Mouse (Mus musculus) spleen, adult 2 months (tissue): Measurements from ENCODE around the gene Lonrf2. TPM values are rescaled to one million over a fixed set of nuclear protein-coding genes. Genes with fewer than 3 reads are reported as not detected.

ENCODE experiments used
- DNase-seq, 2 experiments: peaks; one replicate each; pipeline versions ENCODE4 v3.0.0 to v3.0.0-alpha.2; 2012 to 2021; ENCODE audit warnings: low spot score in 2 of 2, low read depth in 1 of 2
- H3K27ac ChIP-seq: fragments of 200-500 bp; 2 replicates; pipeline ENCODE4 v1.5.1; 2012; ENCODE audit warnings: low read length, inconsistent platforms; ENCODE audit not compliant: insufficient read depth
- H3K27me3 ChIP-seq: fragments of 200-500 bp; 2 replicates; pipeline ENCODE4 v1.6.1; 2012; ENCODE audit warnings: mild to moderate bottlenecking, moderate library complexity, low read length, inconsistent platforms; ENCODE audit not compliant: control insufficient read depth, insufficient read depth
- H3K36me3 ChIP-seq: fragments of 200-500 bp; 2 replicates; pipeline ENCODE4 v1.6.1; 2012; ENCODE audit warnings: mild to moderate bottlenecking, low read length, inconsistent platforms; ENCODE audit not compliant: control insufficient read depth, insufficient read depth
- H3K4me1 ChIP-seq: fragments of 200-500 bp; 2 replicates; pipeline ENCODE4 v1.6.1; 2011; ENCODE audit warnings: inconsistent platforms; ENCODE audit not compliant: control insufficient read depth, insufficient read depth, insufficient read length
- H3K4me3 ChIP-seq: fragments of 200-500 bp; 2 replicates; pipeline ENCODE4 v1.5.1; 2011; ENCODE audit warnings: mild to moderate bottlenecking, inconsistent platforms; ENCODE audit not compliant: insufficient read depth, insufficient read length; ENCODE audit errors: extremely low read depth
- CTCF ChIP-seq: fragments of 200-500 bp; IDR thresholded peaks from 2 replicates; pipeline ENCODE4 v1.5.1; 2011; ENCODE audit warnings: mild to moderate bottlenecking, inconsistent platforms; ENCODE audit not compliant: insufficient read depth, insufficient read length, insufficient replicate concordance; ENCODE audit errors: extremely low read depth
- POLR2A ChIP-seq: fragments of 200-500 bp; IDR thresholded peaks from 2 replicates; pipeline ENCODE4 v1.6.1; 2011; ENCODE audit warnings: low read depth, low read length, inconsistent platforms
- WGBS: fragments of 180-500 bp; shearing (Covaris S2); methylation state at CpG from one replicate; pipeline ENCODE4 v1.1.7; 2018; 5-methylcytosine and 5-hydroxymethylcytosine counted together
- polyA plus RNA-seq: library from polyadenylated mRNA; depleted of rRNA; stranded (reverse); fragments of >200 nt; gene quantifications from 2 replicates; pipeline ENCODE4 v1.2.3, GENCODE M21; 2012

Lonrf2 gene
- polyA plus RNA-seq, 1 experiment, result 0.05 TPM

DNA sequence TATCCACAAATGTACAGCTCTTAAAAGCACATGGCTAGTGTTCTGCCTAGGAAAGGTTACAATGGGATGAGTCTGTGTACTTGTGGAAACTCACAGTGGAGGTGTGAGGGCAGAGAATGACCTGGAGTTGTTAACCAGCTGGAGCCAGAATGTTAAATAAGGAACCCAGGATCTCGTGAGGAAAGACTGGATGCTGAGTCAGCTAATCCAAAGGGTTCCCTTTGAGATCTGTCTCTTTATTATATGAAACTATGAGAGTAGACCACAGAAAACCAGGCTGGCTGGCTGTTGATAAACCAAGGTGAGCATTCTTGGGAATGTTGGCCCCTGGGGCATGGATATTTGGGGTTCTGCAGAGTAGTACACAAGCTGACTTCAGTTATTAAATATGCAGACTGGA is 3.4 kb upstream of the Lonrf2 start:
- Histone ChIP-seq H3K27me3 (peaks cover 7% of the 10 kb centered on the region), H3K36me3 (no peaks in the 10 kb centered on the region), H3K4me1 (peaks cover 3% of the 10 kb centered on the region; the same call in 1 of the 2 replicates), H3K4me3 (no peak overlapping the region), H3K27ac (no peak overlapping the region)
- 38% methylated on average over 1 of the region's 1 CpGs for WGBS
- TF ChIP-seq CTCF (no peak), POLR2A (no peak)
- no peak for DNase-seq

DNA sequence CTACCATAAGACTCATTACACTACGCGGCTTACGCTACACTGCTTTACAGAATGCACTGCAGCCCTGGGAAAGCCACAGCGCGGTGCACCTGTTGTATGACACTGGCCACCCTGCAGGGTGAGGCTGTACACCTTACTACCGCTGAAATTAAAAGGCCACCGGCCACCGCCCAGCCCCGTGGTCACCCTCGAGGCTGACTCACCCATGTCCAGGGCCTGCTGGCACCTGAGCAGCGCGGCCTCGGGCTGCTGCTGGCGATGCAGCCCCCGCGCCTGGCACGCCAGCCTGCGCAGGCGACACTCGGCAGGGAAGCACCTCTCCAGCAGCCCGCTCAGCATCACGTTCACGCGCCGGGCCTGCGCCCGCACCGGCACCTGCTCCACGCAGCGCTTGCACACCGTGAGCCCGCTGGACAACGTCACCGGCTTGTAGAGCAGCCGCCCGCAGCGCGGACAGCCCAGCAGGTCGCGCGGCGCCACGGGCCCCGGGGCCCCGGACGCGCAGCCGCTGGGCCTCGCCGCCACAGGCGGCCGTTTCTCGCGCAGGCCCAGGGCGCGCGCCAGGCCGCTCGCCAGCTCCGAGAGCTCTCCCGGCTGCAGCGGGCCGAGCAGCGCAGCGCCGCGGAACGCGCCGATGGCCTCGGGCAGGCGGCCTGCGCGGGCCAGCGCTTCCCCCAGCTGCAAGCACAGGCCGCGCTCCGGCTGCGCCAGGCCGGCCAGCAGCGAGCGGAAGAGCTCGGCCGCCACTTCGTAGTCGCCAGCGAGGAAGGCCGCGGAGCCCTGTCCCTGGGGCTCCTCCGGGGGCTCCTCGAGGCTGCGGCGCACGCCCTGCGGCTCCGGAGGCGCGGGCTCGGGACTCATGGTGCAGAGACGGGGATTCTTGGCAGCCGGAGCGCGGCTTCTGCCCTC is 689 bp downstream of the Lonrf2 start:
- DNase-seq, result no peak
- H3K4me3 ChIP-seq, result no peak overlapping the region
- TF ChIP-seq POLR2A (no peak), CTCF (no peak)

DNA sequence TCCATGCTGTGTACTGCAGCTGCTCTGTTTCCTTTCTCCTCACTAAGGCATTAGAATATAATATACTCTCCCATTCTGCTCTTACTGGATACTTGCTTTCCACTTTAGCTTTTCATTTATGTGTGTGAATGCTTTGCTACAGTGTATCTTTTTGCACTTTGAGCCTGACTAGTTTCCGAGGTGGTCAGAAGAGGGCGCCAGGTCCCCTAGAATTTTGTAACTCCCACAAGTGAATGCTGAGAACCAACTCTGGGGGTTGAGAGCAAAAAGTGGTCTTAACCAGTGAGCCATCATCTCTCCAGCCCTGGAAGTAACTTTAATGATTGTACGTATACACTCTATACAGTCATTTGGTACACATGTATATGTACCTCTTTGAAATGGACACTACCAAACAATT is 1.6 kb downstream of the Lonrf2 start:
- 37% methylated on average over 3 of the region's 3 CpGs for WGBS
- H3K27me3 ChIP-seq, result peaks cover 7% of the 10 kb centered on the region

More for the DNA sequence above, 689 bp downstream of the Lonrf2 start:
- H3K27me3 ChIP-seq, result peaks cover 7% of the 10 kb centered on the region
- H3K4me1 ChIP-seq, result peaks cover 3% of the 10 kb centered on the region; the same call in 1 of the 2 replicates
- no peaks in the 10 kb centered on the region for H3K36me3 ChIP-seq
- WGBS, result 5% methylated on average over 88 of the region's 103 CpGs
- H3K27ac ChIP-seq, result no peak overlapping the region

GRCm38 (mm10) chr1:38824926-38825325 is 11.6 kb downstream of the Lonrf2 start:
- no peak for TF ChIP-seq POLR2A
- no peak for TF ChIP-seq CTCF
- DNase-seq, result no peak
- WGBS, result 82% methylated on average over 2 of the region's 2 CpGs
- H3K27me3 ChIP-seq, result no peaks in the 10 kb centered on the region
- no peaks in the 10 kb centered on the region for H3K36me3 ChIP-seq
- no peak overlapping the region for H3K4me3 ChIP-seq
- H3K4me1 ChIP-seq, result no peaks in the 10 kb centered on the region
- H3K27ac ChIP-seq, result no peak overlapping the region

More for the DNA sequence above, 1.6 kb downstream of the Lonrf2 start:
- Histone ChIP-seq H3K36me3 (no peaks in the 10 kb centered on the region), H3K4me1 (peaks cover 3% of the 10 kb centered on the region; the same call in 1 of the 2 replicates), H3K4me3 (no peak overlapping the region), H3K27ac (no peak overlapping the region)
- no peak for DNase-seq
- TF ChIP-seq POLR2A, result no peak
- TF ChIP-seq CTCF, result no peak

DNA sequence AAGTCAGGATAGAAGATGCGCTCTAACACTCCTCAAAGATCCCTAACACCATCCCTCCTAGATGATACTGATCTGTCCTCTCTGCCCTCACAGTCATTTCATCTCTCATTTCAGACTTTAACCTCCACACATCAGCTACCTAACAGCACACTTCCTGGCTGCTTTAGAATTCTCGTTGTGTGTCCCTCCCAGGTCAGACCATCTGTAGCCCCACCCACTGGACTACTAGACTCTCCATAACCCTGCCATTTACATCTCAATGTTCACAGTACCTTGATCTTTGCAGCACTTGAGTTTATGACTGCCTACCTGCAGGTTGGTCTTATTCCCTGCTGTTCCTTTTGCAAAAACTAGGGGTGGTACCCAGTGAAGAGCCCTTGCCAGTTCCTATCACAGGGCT is 12.7 kb downstream of the Lonrf2 start:
- H3K4me1 ChIP-seq, result no peaks in the 10 kb centered on the region
- no peak overlapping the region for H3K4me3 ChIP-seq
- TF ChIP-seq CTCF (no peak), POLR2A (no peak)
- no peak overlapping the region for H3K27ac ChIP-seq
- H3K36me3 ChIP-seq, result no peaks in the 10 kb centered on the region
- 55% methylated on average over 2 of the region's 2 CpGs for WGBS
- DNase-seq, result no peak
- H3K27me3 ChIP-seq, result no peaks in the 10 kb centered on the region

- TF ChIP-seq CTCF (no peak), POLR2A (no peak)
- H3K4me1 ChIP-seq, result no peaks in the 10 kb centered on the region
- H3K27ac ChIP-seq, result no peak overlapping the region
- H3K27me3 ChIP-seq, result no peaks in the 10 kb centered on the region
- DNase-seq, result no peak
- H3K4me3 ChIP-seq, result no peak overlapping the region
- no peaks in the 10 kb centered on the region for H3K36me3 ChIP-seq
Measured at GRCm38 (mm10) chr1:38819691-38820090, 16.8 kb downstream of the Lonrf2 start.

- no peak for DNase-seq
- H3K4me1 ChIP-seq, result no peaks in the 10 kb centered on the region
- no peaks in the 10 kb centered on the region for H3K27me3 ChIP-seq
- no peak for TF ChIP-seq CTCF
- 75% methylated on average over 3 of the region's 3 CpGs for WGBS
- no peak overlapping the region for H3K27ac ChIP-seq
- H3K4me3 ChIP-seq, result no peak overlapping the region
- H3K36me3 ChIP-seq, result no peaks in the 10 kb centered on the region
Measured at GRCm38 (mm10) chr1:38817671-38818070, 18.8 kb downstream of the Lonrf2 start.
